Mouse (Mus musculus): ENCODE data around the gene Gm20388.

- TF ChIP-seq CTCF (IDR thresholded peaks at IDR 0.05; ENCODE audit: low read depth, low read length) (no peak), GATA1 (IDR thresholded peaks at IDR 0.05; ENCODE audit: borderline replicate concordance, low read length) (no peak), POLR2AphosphoS5 (IDR thresholded peaks at IDR 0.05; ENCODE audit: insufficient replicate concordance, low read depth, low read length) (no peak), TAL1 (conservative IDR thresholded peaks at IDR 0.05; ENCODE audit: low read depth, low read length) (no peak)
Measured at GRCm38 (mm10) chr8:123308738-123309137, 3398.1 kb downstream of the Gm20388 start.

All from G1E (cell line).